Mouse (Mus musculus): ENCODE data around the gene Gaa.
"Not testable (repeated sequence)": the region's sequence is repeated elsewhere in the genome, so short reads cannot be mapped to it uniquely, and the experiment has no call there.

The Gaa gene

DNA sequence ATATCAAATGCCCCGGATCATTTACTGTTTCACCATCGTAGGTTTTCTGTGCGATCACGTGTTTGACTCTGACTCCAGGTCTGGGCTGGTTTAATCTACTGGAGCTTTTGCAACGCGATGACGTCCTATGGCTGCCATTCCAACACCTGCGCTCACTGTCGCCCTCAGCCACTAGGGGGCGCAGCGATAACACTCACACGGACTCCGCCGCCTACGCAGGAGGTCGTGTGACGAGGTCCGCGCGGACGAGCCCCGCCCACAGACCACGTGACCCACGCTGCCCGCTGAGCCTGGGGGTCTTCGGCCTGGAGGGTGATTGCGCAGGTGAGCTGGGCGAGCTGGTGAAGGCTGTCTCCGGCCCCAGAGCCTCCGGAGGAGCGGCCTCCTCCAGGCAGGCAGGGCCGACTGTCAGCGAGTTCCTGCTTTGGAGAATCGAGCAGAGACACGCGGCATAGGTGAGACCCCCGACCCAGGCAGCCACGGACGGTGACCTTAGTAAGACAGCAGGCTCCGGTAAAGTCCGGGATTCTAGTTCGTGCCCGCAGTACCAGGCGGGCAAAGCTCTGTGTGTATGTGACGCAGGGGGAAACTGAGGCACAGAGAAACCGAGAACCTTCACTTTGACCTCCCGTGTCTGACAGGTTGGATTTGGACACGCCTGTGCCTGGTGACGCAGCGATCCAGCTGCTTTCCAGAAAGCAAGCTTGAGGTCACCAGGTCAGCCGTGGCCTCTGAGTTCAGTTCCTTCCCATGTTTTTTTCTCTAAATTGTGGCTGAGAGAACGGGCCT lies at the start of gene Gaa:
Gene Gaa (plus strand): TSS at position 120 of the 789 bp plus-strand sequence.
- in situ Hi-C loops (cut with MseI, MboI) = no loop called here

DNA sequence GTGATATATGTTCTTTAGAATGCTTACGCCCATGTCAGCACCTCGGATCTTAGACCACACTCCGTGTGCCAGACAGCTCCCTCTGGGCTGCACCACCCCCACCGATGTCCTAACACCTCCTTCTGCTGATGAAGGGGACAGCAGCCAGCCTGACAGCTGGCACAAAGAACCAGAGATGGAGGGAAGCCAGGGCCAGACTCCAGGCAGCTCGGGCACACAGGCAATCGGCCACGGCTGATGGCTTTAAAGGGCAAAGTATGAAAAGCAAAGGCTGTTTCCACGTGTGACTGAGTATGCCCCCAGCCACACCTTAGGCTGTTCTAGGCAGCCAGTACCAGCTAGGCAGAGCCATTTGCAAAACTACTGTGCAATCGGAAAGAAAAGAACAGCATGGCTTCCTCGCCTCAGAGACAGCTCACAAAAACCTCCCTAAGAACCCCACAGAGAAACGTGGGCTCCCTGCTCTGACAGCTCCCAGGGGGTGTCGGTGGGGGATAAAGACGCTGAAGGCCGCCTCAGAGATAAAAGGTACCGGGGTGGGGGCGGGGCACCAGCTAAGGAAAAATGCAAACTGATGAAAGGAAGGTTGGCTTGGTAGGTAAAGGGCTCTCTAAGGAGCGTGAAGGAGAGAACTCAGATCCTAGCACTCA lies 47.7 kb upstream of the Gaa start:
- in situ Hi-C loops (cut with MseI, MboI) = no loop called here

DNA sequence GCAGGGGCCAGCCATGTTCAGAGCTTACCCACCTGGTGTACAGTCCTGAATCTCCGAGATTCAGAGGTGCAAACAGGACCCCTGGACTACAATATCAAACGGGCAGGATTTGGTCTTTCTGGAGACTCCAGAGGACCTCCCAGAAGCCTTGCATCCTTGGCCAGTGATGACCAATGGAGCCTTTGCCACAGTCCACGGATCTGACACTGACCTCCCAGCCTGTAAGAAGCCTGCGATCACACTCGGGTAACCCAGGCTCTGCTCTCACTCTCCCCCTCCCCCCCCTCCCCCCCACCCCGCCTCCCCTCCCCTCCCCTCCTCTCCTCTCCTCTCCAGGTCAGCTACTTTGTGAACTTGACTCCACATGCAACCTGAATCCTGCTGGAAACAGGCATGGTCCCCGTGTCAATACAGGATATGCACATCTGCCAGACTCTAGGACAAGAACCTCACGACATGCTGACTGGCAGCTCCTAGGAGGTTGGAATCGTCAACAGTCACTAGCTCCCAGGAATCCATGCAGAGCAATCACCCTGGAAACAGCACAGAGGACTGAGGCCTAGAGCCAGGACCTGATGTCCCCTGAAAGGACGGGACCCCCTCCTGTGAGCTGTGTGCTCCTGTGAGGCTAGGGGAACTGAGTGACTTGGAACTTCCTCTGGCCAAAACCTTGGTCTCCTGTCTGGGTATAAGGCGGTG lies 45.7 kb upstream of the Gaa start:
- in situ Hi-C loops (cut with MseI, MboI) = no loop called here

DNA sequence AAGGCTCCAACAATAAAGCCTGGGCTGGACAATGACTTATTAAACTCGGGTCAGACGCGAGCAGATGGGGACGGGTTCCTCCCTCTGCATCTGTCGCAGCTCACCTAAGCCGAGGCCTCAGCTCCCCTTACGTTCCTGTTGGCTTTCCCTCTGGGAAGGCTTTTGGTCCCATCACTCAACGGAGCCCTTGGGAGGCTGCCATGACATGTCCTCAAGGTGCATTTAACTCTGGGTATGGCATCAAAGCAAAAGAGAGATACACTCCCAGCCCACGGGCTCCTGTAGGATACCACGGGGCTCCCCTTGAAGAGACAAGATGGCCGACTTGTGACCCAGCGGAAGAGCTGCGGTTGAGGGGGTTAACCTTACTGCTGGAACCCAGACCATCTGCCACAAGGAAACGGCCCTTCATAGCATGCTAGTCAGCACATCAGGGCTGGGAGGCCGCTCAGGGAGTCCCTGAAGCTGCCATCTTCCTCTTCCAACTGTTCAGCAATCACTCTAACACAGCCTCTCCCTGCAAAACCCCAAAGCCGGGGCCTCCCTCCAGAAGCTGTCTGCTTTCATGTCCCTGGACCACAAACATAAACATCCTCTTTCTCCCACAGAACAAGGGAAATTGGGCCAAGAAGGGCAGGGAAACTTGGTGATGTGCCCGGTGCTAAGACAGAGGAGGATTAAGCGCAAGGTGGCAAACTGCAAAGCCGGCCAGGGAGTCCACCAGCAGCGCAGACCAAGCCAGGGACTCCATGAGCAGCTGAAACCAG lies 44.4 kb upstream of the Gaa start:
- in situ Hi-C loops (cut with MseI, MboI) = no loop called here

DNA sequence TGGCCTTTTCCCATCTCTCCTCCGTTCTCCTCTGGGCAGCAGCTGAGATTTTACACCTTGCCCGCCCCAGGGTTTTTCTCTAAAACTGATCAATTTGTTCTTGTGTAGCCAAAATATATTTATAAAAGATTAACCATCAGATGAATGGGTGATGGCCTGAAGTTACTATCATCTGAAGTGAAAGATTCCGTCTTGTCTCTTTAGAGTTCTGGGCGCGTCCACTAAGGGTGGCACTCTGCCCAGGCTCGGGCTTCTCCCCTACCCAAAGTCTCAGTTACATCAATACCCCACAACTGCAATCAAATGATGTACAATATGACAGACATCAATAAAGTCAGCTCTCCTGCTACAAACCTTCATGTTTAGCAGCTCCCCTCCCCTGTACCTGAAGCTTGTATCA lies 42.8 kb upstream of the Gaa start:
- in situ Hi-C loops (cut with MseI, MboI) = no loop called here

DNA sequence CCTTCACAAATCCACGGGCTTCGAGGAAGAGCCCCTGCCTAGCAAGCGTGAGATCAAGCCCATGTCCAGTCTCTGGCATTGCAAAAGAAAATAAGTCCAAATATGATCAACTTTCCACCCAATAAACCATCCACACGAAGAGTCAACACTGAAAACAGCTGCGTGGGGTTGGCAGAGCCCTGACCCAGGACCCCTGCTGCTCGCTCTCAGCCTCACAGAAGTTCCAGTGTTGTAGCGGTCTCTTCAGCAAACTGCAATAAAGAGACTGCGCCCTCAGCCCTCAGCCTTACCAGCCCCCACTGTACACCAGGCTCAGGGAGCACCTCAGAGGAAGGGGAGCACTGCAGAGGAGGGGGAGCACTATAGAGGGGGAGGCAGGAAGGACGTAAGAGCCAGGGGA lies 42.1 kb upstream of the Gaa start:
- in situ Hi-C loops (cut with MseI, MboI) = no loop called here

DNA sequence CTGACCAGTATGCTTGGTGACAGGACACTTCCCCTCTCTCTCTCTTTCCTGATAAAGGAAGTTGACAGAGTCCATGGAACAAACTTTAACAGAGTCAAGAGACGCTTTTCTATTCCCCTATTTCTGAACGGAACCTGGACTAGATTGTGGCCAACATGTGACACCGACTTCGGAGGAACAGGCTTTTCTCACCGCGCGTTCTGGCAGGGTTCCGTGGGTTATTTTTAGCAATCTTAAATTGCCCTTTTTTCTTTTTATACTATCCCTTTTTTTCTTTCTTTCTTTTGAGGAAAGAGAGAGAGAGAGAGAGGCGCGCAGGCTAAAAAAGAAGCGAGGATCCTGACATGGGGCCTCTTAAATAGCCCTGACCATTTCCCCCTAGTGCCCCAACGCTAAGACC lies 40.1 kb upstream of the Gaa start:
- in situ Hi-C loops (cut with MseI, MboI) = no loop called here

DNA sequence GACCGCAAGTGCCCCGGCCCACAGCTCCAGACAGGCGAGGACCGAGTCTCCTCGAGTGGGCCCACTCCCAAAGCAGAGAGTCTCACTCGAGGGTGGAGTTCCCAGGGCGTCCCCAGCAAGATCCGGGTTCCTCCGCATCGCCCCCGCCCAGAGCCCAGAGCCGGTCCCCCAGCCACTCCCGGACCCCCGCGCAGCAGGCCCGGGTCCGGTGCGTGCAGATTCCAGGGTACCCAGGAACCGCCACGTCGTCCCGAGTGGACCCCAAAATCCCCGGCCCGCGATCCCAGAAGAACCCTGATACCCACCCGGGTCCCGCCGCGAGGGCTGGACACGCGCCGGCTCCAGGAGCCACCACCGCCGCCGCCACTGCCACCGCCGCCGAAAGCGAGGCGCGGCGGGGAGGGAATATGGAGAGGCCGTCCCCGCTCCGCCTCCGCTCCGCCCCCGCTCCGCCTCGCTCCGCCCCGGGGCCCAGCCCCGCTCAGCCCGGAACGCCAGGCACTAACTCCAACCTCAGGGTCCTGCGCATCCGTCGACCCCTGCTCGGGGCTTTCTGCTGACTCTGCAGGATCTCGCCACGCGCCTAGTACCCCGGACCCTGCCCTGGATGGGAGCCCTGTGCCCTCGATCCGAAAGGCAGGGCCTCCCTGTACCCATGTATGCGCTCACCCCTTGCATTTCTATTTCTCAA lies 39.5 kb upstream of the Gaa start, which contains the start of the genes Tbc1d16 and Ccdc40:
Gene Tbc1d16 (minus strand): TSS at position 409 of the 691 bp plus-strand sequence.
Gene Ccdc40 (plus strand): TSS at position 482 of the 691 bp plus-strand sequence.
- in situ Hi-C loops (cut with MseI, MboI) = no loop called here

DNA sequence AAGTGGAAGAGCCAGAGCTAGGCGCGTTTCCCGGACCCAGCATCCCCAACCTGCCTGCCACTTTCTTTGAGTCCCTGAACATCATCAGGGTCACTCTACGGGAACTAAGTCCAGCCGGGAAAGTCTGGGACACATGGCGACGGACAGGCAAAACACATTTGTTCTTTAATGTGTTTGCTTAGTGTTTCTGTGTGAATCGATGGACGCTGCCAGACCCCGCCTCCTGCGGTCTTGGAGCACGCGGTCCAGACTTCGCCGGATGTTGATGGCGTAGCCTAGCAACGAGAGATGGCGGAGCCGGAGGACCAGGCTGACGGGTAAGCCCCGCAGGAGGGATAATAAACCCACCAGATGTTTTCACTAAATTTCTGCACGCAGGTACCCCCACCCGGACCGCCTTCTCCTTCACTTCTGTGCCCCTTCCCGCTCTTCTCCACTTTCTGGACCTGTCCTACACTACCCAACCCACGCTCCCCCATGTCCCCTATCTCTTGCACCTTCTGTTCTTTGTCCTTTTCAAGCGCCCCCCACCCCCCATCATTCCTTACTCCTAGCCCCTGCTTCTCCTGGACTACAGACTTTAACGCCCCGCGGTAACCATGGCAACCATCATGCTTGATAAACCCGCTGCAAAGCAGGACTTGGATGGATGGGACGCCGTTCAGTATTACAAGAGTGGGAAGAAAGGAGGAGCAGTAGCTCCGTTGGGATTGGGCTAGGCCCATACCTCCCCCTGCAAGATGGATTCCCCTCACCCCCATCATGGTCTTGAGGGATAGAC lies 38.7 kb upstream of the Gaa start:
- in situ Hi-C loops (cut with MseI, MboI) = no loop called here

DNA sequence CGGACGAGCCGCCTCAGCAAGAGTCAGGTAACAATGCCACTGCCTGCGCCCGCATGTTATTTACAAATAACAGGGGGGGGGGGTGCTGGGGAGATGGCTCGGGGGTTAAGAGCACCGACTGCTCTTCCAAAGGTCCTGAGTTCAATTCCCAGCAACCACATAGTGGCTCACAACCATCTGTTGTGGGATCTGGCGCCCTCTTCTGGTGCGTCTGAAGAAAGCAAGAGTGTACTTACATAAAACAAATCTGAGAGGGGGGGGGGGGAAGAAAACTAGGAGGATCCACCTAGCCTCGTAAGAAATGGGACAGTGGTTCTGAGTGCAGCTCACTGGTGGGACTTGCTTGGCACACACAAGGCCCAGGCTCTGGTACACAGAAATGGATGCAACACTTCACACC lies 32.9 kb upstream of the Gaa start:
- in situ Hi-C loops (cut with MseI, MboI) = no loop called here

DNA sequence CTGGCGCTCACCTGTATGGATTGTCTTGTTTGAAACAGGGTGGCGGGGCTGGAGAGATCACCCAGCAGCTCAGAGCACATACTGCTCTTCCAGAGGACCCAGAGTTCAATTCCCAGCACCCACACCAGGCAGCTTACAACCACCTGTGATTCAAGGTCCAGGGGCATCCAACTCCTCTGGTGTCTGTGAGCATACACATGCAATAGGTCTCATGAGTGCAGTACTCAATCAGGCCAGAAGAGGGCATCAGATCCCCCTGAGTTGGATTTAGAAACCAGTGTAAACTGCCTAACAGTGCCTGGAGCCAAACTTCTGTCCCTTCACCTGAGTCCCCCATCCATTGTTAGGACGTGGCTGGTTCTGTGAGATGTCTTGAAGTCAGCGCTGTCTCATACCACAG lies 32.1 kb upstream of the Gaa start:
- in situ Hi-C loops (cut with MseI, MboI) = no loop called here

DNA sequence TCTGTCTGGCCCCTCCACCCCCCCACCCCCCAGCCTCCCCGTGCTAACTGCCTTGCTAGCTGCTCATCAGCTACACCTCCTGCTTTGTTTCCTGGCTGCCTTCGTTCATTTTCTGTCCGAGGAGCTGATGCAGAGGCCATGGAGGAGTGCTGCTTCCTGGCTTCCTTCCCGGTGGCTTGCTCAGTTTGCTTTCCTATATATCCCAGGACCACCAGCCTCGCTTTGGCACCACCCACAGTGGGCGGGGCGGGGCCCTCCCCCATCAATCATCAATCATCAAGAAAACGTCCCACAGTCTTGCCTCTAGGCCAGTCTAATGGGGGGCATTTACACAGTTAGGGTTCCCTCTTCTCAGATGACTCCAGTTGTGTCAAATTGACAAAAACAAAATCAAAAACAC lies 31.3 kb upstream of the Gaa start:
- in situ Hi-C loops (cut with MseI, MboI) = no loop called here

DNA sequence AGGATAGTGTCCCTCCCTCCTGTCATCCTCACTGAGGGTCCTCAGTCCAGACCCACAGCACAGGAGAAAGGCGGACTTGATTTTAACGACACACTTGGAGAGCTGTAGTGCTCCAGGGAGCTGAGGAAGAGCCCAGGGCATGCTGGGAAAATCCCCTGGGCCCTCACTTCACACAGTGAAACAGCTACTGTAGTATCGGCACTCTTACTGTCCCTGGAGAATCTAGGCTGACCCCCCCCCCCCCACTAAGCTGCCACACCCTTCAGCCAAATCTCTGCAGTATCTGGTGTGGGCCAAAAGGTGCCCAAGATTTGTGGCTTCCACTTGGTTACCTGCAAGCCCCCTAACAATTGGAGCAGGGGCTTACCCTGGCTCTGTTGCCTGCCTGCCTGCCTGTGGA lies 30.7 kb upstream of the Gaa start:
- in situ Hi-C loops (cut with MseI, MboI) = no loop called here

DNA sequence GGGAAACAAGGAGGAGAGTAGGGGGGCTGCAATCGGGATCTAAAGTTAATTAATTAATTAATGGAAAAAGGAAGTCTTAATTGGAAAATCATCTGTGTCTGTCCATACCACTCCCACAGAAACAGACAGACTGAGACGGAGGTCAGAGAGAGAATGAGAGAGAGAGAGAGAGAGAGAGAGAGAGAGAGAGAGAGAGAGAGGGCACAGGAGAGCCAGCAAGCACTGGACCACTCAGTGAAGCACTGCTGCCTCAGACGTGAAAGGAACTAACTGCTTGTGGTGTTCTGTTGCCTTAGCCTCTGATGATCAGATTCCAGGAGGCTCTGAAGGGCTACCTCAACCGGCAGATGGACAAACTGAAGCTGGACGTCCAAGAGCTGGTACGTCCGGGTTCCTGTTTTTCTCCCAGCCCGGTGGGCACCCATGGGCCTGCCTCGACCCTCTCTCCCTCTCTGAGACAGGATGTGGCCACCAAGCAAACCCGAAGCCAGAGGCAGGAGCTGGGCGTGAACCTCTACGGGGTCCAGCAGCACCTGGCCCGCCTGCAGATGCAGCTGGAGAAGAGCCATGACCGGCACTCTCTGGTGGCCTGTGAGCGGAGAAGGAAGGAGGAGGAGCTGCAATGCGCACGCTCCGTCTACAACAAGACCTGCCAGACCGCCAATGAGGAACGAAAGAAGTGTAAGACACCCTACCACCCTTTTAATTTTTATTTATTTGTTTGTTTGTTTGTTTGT lies 30.0 kb upstream of the Gaa start:
- in situ Hi-C loops (cut with MseI, MboI) = no loop called here

DNA sequence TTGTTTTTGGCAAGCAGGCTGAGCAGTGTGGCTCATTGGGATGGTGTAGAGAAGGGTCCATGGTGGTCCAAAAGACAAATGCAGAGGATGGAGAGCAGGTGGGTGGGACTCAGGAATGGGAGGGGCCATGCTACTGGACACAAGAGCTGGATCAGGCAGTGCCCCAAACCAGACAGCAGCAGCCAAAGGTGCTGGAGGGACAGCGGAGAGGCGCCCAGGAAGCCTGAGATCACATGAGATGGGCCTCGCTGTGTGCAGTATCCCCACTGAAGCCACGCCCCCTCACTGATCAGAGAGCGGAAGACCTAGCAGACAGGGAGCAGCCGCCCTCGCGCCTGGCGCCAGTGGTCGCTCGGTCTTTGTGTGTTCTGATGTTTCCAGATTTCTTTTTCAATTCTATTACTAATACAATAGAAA lies 29.4 kb upstream of the Gaa start:
- in situ Hi-C loops (cut with MseI, MboI) = no loop called here

DNA sequence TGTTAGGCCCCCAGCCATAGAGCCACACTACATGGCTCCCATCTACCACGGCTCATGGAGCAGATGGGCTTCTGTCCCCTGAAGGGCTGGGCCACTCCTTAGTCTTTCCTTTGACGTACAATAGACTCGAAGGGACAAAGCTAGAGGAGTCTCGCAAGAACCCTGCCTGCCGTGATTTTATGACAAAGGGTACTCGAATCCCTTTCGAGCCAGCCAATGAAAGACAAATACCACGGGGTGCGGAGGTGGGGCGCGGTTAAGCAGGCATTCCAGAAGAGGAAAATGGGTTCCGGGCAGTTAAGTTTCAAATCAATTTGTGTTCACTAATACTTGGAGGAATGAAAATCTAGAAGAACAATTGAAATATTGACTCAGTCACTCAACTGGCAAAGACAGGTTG lies 28.2 kb upstream of the Gaa start:
- in situ Hi-C loops (cut with MseI, MboI) = no loop called here

DNA sequence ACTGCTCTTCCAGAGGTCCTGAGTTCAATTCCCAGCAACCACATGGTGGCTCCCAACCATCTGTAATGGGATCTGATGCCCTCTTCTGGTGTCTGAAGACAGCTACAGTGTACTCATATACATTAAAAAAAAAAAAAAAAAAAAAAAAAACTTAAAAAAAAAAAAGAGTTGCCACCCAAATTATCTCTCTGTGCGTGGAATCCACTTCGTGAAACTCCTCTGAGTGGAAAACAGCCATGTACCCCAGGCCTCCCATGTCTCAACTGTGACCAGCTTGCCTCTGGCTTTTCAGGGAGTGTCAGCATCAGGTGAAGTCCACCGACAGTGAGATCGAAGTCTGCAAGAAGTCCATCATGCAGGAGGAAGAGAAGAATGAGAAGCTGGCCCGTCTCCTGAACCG lies 22.1 kb upstream of the Gaa start:
- in situ Hi-C loops (cut with MseI, MboI) = not testable (repeated sequence)

DNA sequence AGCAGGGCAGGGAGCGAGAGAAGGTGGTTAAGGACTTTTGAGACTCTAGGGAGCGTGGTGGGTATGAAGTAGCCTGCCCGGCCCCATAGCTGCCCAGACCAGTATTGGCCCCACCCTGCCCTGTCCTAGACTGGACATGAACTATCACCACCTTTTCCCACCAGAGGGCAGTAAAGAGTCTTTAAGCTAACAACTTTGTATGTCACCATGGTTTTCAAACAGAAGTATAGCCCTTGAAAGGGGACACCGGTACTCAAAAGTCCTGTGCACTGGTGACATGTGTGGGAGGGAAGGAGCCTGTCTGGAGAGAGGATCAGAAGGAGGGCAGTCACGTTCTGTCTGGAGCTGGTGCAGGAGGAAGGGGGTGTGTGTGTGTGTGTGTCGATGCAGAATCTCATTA lies 18.7 kb upstream of the Gaa start:
- in situ Hi-C loops (cut with MseI, MboI) = no loop called here

DNA sequence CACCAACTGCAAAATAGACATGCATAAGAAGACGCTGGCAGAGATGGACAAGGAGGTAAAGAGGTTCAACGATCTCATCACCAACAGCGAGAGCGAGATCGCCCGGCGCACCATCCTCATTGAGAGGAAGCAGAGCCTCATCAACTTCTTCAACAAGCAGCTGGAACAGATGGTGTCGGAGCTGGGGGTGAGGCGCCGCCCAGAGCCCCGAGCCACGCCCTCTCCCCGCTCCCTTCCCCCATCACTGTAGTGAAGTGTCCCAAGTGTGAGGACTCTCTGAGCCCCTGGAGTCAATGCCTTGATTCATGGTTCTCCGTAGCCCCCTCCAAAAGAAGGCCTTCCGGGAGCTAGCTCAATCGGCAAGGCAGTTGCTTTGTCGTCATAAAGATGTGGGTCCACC lies 16.7 kb upstream of the Gaa start:
- in situ Hi-C loops (cut with MseI, MboI) = no loop called here
